Mouse (Mus musculus) bone marrow macrophage, adult 2 months (primary cell): ENCODE measurements around the gene Ccdc13. TPM values are rescaled to one million over a fixed set of nuclear protein-coding genes. Genes with fewer than 3 reads are reported as not detected.

Source experiments
- H3K27ac ChIP-seq: 2 replicates; pipeline ENCODE4 v1.5.1; 2012; ENCODE audit warnings: low read depth, low read length; ENCODE audit not compliant: insufficient read depth
- H3K4me1 ChIP-seq: 2 replicates; pipeline ENCODE4 v1.6.1; 2012; ENCODE audit warnings: low read length; ENCODE audit not compliant: control insufficient read depth, insufficient read depth
- H3K4me3 ChIP-seq: 2 replicates; pipeline ENCODE4 v1.5.1; 2012; ENCODE audit warnings: mild to moderate bottlenecking, low read length, moderate library complexity; ENCODE audit not compliant: insufficient read depth
- CTCF ChIP-seq: IDR thresholded peaks from 2 replicates; pipeline ENCODE4 v1.5.1; 2012; ENCODE audit warnings: low read depth, mild to moderate bottlenecking, low read length, moderate library complexity
- POLR2A ChIP-seq: IDR thresholded peaks from 2 replicates; pipeline ENCODE4 v1.6.1; 2012; ENCODE audit warnings: mild to moderate bottlenecking, low read depth, low read length, borderline replicate concordance
- polyA plus RNA-seq: library from polyadenylated mRNA; stranded (reverse); fragments of >200 nt; gene quantifications from 2 replicates; pipeline ENCODE4 v1.2.4, GENCODE M21; 2012; ENCODE audit not compliant: missing spikeins, insufficient read depth, insufficient read length

Gene Ccdc13
- polyA plus RNA-seq, 1 experiment: not detected

GRCm38 (mm10) chr9:121785261-121785660 lies 54.0 kb downstream of the Ccdc13 start:
- TF ChIP-seq POLR2A (no peak), CTCF (no peak)
- no peak overlapping the region for H3K4me3 ChIP-seq
- no peaks in the 10 kb centered on the region for H3K4me1 ChIP-seq
- no peak overlapping the region for H3K27ac ChIP-seq

GRCm38 (mm10) chr9:121784801-121785200 lies 54.5 kb downstream of the Ccdc13 start:
- Histone ChIP-seq H3K4me1 (no peaks in the 10 kb centered on the region), H3K4me3 (no peak overlapping the region), H3K27ac (no peak overlapping the region)
- TF ChIP-seq CTCF: no peak
- TF ChIP-seq POLR2A: no peak

- H3K4me1 ChIP-seq: no peaks in the 10 kb centered on the region
- TF ChIP-seq CTCF: no peak
- TF ChIP-seq POLR2A: no peak
- H3K27ac ChIP-seq: no peak overlapping the region
- H3K4me3 ChIP-seq: peak overlapping the region; percentile 25; the same call in 1 of the 2 replicates
These were observed 61.1 kb downstream of the Ccdc13 start for GRCm38 (mm10) chr9:121778066-121778624.

GRCm38 (mm10) chr9:121777484-121778065 lies 61.7 kb downstream of the Ccdc13 start, which contains the start of gene Klhl40:
Gene Klhl40 (plus strand): TSS chr9:121777607.
- no peaks in the 10 kb centered on the region for H3K4me1 ChIP-seq
- H3K27ac ChIP-seq: no peak within 1 kb of the TSS
- H3K4me3 ChIP-seq: peak within 1 kb of the TSS; percentile 25; the same call in 1 of the 2 replicates
- TF ChIP-seq POLR2A (no peak), CTCF (no peak)

GRCm38 (mm10) chr9:121776511-121776910 lies 62.8 kb downstream of the Ccdc13 start:
- H3K27ac ChIP-seq: no peak overlapping the region
- no peaks in the 10 kb centered on the region for H3K4me1 ChIP-seq
- no peak for TF ChIP-seq CTCF
- TF ChIP-seq POLR2A: no peak
- H3K4me3 ChIP-seq: no peak overlapping the region

GRCm38 (mm10) chr9:121775951-121776350 lies 63.3 kb downstream of the Ccdc13 start:
- TF ChIP-seq CTCF (no peak), POLR2A (no peak)
- H3K27ac ChIP-seq: no peak overlapping the region

GRCm38 (mm10) chr9:121772412-121772811 lies 66.8 kb downstream of the Ccdc13 start:
- TF ChIP-seq POLR2A (no peak), CTCF (no peak)

More at GRCm38 (mm10) chr9:121775951-121776350, 63.3 kb downstream of the Ccdc13 start:
- Histone ChIP-seq H3K4me1 (no peaks in the 10 kb centered on the region), H3K4me3 (no peak overlapping the region)

GRCm38 (mm10) chr9:121765166-121765855 lies 74.0 kb downstream of the Ccdc13 start:
- no peak for TF ChIP-seq POLR2A
- no peak for TF ChIP-seq CTCF
- no peaks in the 10 kb centered on the region for H3K4me1 ChIP-seq
- no peak overlapping the region for H3K27ac ChIP-seq
- H3K4me3 ChIP-seq: no peak overlapping the region

More at GRCm38 (mm10) chr9:121772412-121772811, 66.8 kb downstream of the Ccdc13 start:
- H3K4me1 ChIP-seq: no peaks in the 10 kb centered on the region
- no peak overlapping the region for H3K4me3 ChIP-seq
- no peak overlapping the region for H3K27ac ChIP-seq

GRCm38 (mm10) chr9:121763716-121764115 lies 75.5 kb downstream of the Ccdc13 start:
- H3K4me1 ChIP-seq: no peaks in the 10 kb centered on the region
- no peak for TF ChIP-seq POLR2A
- no peak for TF ChIP-seq CTCF
- H3K27ac ChIP-seq: no peak overlapping the region
- H3K4me3 ChIP-seq: no peak overlapping the region

GRCm38 (mm10) chr9:121762761-121763160 lies 76.5 kb downstream of the Ccdc13 start:
- no peak overlapping the region for H3K27ac ChIP-seq
- TF ChIP-seq CTCF: no peak
- no peak for TF ChIP-seq POLR2A
- H3K4me3 ChIP-seq: no peak overlapping the region
- no peaks in the 10 kb centered on the region for H3K4me1 ChIP-seq
